Mouse (Mus musculus): ENCODE results near the gene Upk3bl. TPM values are rescaled to one million over a fixed set of nuclear protein-coding genes. Genes with fewer than 3 reads are reported as not detected.
"Not testable (repeated sequence)": the region's sequence is repeated elsewhere in the genome, so short reads cannot be mapped to it uniquely, and the experiment has no call there.

Upk3bl gene
- polyA plus RNA-seq, 1 experiment from 2014 or later = 5.4 TPM

DNA sequence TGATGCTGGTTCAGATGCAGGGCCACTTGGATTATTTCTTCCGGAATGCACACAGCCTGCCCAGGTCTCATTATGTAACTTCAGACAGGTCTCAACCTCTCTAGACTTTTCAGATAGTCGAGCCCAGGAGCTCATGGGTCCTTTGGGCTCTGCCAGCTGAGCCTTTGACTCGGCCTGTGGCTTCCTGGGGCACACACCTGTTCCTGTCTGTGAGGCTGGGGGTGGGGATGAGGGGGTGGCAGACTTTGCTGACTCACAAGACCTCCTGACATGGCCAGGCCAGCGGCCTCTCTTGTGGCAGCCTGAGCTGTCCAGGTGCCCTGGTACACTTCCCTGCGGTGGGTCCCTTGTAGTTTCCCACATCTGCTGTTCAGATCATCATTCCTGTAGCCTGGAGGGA lies 37.6 kb downstream of the Upk3bl start:
- H3K27me3 ChIP-seq (ENCODE audit: control insufficient read depth, insufficient read depth, low read depth, low read length) = no peaks in the 10 kb centered on the region
- H3K4me1 ChIP-seq (replicated peaks; ENCODE audit: control insufficient read depth, insufficient read depth, low read length) = no peaks in the 10 kb centered on the region
- WGBS = 58% methylated on average over 5 of the region's 5 CpGs
- H3K9ac ChIP-seq (ENCODE audit: low read length) = no peak overlapping the region
- H3K4me3 ChIP-seq (ENCODE audit: low read length) = no peak overlapping the region
- no peak overlapping the region for H3K27ac ChIP-seq (ENCODE audit: low read length)
- no peaks in the 10 kb centered on the region for H3K36me3 ChIP-seq (ENCODE audit: control insufficient read depth, insufficient read depth, low read length)
- no peaks in the 10 kb centered on the region for H3K9me3 ChIP-seq (ENCODE audit: control insufficient read depth, low read length)
- H3K4me2 ChIP-seq (ENCODE audit: low read depth, low read length) = no peak overlapping the region
- no peak for ATAC-seq (ENCODE audit: low read depth)

DNA sequence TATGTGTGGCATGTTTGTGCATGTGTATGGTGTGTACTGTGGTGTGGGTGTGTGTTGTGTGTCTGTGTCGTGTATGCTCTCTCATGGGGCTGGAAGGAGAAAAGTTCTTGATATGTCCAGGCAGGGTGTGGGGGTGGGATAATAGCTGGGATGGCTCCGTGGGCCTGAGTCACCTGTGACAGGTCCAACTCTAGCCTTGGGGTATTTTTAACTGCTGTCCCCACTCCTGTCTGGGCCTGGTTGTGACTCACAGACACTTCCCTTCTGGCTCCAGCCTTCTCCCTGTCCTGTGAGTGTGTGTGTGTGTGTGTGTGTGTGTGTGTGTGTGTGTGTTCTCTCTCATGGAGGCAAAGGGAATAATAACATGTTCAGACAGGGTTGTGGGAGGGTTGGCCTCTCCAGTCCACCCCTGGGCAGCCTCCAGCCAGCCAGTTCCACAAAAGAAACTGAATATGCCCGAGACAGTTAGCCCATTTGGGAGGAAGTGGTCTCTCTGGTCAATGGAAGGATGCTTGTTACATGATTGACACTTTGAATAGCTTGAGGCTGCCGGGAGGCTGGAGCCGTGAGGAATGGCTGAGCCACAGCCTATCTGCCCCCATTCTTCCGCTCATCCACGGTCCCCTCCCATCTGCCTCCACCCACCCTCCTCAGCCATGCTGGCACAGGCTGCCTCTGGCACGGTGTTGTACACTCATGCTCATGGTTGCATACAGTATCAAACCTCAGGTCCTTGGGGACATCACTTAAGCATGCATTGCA lies 40.1 kb downstream of the Upk3bl start:
- H3K9me3 ChIP-seq (ENCODE audit: control insufficient read depth, low read length) = no peaks in the 10 kb centered on the region
- no peaks in the 10 kb centered on the region for H3K4me1 ChIP-seq (replicated peaks; ENCODE audit: control insufficient read depth, insufficient read depth, low read length)
- no peak overlapping the region for H3K9ac ChIP-seq (ENCODE audit: low read length)
- H3K36me3 ChIP-seq (ENCODE audit: control insufficient read depth, insufficient read depth, low read length) = no peaks in the 10 kb centered on the region
- no peak for ATAC-seq (ENCODE audit: low read depth)
- H3K27ac ChIP-seq (ENCODE audit: low read length) = no peak overlapping the region
- H3K4me2 ChIP-seq (ENCODE audit: low read depth, low read length) = no peak overlapping the region
- no peaks in the 10 kb centered on the region for H3K27me3 ChIP-seq (ENCODE audit: control insufficient read depth, insufficient read depth, low read depth, low read length)
- 61% methylated on average over 8 of the region's 8 CpGs for WGBS
- H3K4me3 ChIP-seq (ENCODE audit: low read length) = no peak overlapping the region

GRCm38 (mm10) chr5:136095089-136095488 lies 40.8 kb downstream of the Upk3bl start:
- Histone ChIP-seq H3K4me1 (replicated peaks; ENCODE audit: control insufficient read depth, insufficient read depth, low read length) (no peaks in the 10 kb centered on the region), H3K9ac (ENCODE audit: low read length) (no peak overlapping the region), H3K9me3 (ENCODE audit: control insufficient read depth, low read length) (no peaks in the 10 kb centered on the region), H3K27ac (ENCODE audit: low read length) (no peak overlapping the region), H3K4me2 (ENCODE audit: low read depth, low read length) (no peak overlapping the region), H3K4me3 (ENCODE audit: low read length) (no peak overlapping the region), H3K36me3 (ENCODE audit: control insufficient read depth, insufficient read depth, low read length) (no peaks in the 10 kb centered on the region), H3K27me3 (ENCODE audit: control insufficient read depth, insufficient read depth, low read depth, low read length) (no peaks in the 10 kb centered on the region)
- WGBS = 60% methylated on average over 7 of the region's 7 CpGs
- no peak for ATAC-seq (ENCODE audit: low read depth)

DNA sequence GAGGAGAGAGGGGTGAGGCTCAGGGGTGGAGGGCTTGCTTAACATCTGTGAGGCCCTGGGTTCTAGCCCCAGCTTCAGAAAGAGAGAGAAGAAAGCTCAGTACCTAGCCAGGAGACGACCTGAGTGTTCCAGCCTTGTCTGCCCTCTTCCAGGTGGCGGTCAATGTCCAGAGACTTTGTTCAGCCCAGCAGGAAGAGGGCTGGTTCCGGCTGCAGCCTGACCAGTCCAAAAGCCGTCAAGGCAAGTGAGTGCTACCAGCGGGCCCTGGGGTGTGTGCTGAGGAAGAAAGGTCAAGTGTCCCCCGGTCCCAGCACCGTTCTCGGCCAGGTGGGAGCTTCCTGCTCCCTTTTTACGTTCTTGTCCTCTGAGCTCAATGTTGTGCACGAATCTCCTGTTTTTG lies 44.2 kb downstream of the Upk3bl start:
- WGBS = 63% methylated on average over 10 of the region's 10 CpGs
- H3K36me3 ChIP-seq (ENCODE audit: control insufficient read depth, insufficient read depth, low read length) = no peaks in the 10 kb centered on the region
- ATAC-seq (ENCODE audit: low read depth) = no peak
- no peaks in the 10 kb centered on the region for H3K9me3 ChIP-seq (ENCODE audit: control insufficient read depth, low read length)
- H3K27me3 ChIP-seq (ENCODE audit: control insufficient read depth, insufficient read depth, low read depth, low read length) = peaks cover 7% of the 10 kb centered on the region
- H3K4me3 ChIP-seq (ENCODE audit: low read length) = no peak overlapping the region
- H3K27ac ChIP-seq (ENCODE audit: low read length) = no peak overlapping the region
- H3K9ac ChIP-seq (ENCODE audit: low read length) = no peak overlapping the region
- no peak overlapping the region for H3K4me2 ChIP-seq (ENCODE audit: low read depth, low read length)
- H3K4me1 ChIP-seq (replicated peaks; ENCODE audit: control insufficient read depth, insufficient read depth, low read length) = peaks cover 4% of the 10 kb centered on the region; the same call in 1 of the 2 replicates

DNA sequence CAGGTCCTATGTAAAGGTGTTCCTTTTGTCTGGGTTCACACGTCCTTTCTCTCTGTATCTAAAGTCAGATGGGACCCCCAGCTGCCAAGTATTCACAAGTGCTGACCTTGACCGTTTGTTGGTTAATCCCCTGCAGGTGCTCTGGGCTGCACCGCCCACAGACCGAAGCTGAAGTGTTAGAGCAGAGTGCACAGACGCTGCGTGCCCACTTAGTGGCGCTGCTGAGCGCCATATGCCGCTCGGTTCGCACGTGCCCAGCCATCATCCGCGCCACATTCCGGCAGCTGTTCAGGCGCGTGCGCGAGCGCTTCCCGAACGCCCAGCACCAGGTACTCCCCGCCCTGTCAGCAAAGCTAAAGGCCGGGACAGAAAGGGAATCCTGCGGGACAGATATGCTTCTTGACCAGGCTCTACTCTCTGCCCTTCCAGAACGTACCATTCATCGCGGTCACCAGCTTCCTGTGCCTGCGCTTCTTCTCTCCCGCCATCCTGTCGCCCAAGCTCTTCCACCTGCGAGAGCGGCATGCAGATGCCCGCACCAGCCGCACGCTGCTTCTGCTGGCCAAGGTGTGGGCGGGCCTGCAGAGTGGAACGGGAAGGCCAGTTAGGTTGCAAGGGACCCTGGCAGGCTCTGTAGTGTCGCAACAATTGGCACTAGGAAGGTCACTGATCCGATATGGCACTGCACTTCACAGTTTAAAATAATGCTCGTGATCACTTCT lies 48.0 kb downstream of the Upk3bl start:
- Histone ChIP-seq H3K4me1 (replicated peaks; ENCODE audit: control insufficient read depth, insufficient read depth, low read length) (peaks cover 4% of the 10 kb centered on the region; the same call in 1 of the 2 replicates), H3K36me3 (ENCODE audit: control insufficient read depth, insufficient read depth, low read length) (no peaks in the 10 kb centered on the region), H3K9me3 (ENCODE audit: control insufficient read depth, low read length) (peaks cover 3% of the 10 kb centered on the region; the same call in 1 of the 2 replicates), H3K27me3 (ENCODE audit: control insufficient read depth, insufficient read depth, low read depth, low read length) (peaks cover 7% of the 10 kb centered on the region), H3K9ac (ENCODE audit: low read length) (peak overlapping the region; percentile 56), H3K27ac (ENCODE audit: low read length) (no peak overlapping the region), H3K4me2 (ENCODE audit: low read depth, low read length) (peak overlapping the region; percentile 71), H3K4me3 (ENCODE audit: low read length) (peak overlapping the region; percentile 40)
- ATAC-seq (ENCODE audit: low read depth) = peak; percentile 77
- WGBS = 4% methylated on average over 41 of the region's 41 CpGs

DNA sequence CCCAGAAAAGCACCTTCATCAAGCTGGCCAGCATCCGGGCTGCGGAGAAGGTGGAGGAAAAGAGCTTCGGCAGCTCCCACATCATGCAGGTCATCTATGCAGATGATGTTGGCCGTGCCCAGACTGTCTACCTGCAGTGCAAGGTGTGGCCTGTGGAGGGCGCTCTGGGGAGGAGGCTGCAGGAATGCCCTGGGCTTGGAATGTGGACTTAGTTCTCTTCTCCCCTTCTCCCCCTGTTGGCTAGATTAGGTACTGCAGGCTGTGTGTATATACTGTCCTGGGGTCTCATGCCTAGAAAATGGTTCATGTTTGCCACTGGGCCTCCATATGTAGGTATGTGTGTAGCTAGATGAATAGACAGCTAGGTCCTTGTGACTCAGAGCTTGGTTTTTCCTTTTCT lies 50.2 kb downstream of the Upk3bl start:
- no peak for ATAC-seq (ENCODE audit: low read depth)
- Histone ChIP-seq H3K4me3 (ENCODE audit: low read length) (no peak overlapping the region), H3K27me3 (ENCODE audit: control insufficient read depth, insufficient read depth, low read depth, low read length) (peaks cover 7% of the 10 kb centered on the region), H3K36me3 (ENCODE audit: control insufficient read depth, insufficient read depth, low read length) (no peaks in the 10 kb centered on the region), H3K9ac (ENCODE audit: low read length) (no peak overlapping the region), H3K4me1 (replicated peaks; ENCODE audit: control insufficient read depth, insufficient read depth, low read length) (peaks cover 4% of the 10 kb centered on the region; the same call in 1 of the 2 replicates), H3K27ac (ENCODE audit: low read length) (no peak overlapping the region), H3K9me3 (ENCODE audit: control insufficient read depth, low read length) (peaks cover 3% of the 10 kb centered on the region; the same call in 1 of the 2 replicates), H3K4me2 (ENCODE audit: low read depth, low read length) (no peak overlapping the region)
- WGBS = 83% methylated on average over 5 of the region's 5 CpGs

DNA sequence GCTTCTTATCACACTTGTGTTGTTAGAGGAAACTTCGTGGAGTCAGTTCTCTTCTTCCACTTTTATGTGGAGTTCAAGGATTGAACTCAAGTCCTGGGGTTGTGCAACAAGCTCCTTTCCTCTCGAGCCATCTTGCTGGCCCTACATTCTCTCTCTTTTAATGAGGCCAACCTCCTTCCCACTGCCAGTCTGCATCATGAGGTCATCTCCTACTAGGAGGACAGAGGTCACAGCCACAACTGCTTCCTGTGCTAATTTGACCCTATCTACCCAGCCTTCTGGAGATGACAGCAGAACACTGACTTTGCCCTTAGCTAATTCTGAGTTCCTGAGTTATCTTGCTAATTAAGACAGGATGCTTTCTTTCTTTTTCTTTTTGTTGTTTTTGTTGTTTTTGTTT lies 54.2 kb downstream of the Upk3bl start:
- WGBS = 32% methylated on average over 2 of the region's 2 CpGs
- Histone ChIP-seq H3K4me3 (ENCODE audit: low read length) (no peak overlapping the region), H3K27ac (ENCODE audit: low read length) (no peak overlapping the region), H3K27me3 (ENCODE audit: control insufficient read depth, insufficient read depth, low read depth, low read length) (no peaks in the 10 kb centered on the region), H3K4me1 (replicated peaks; ENCODE audit: control insufficient read depth, insufficient read depth, low read length) (no peaks in the 10 kb centered on the region), H3K9ac (ENCODE audit: low read length) (no peak overlapping the region), H3K36me3 (ENCODE audit: control insufficient read depth, insufficient read depth, low read length) (no peaks in the 10 kb centered on the region), H3K9me3 (ENCODE audit: control insufficient read depth, low read length) (peaks cover 3% of the 10 kb centered on the region; the same call in 1 of the 2 replicates), H3K4me2 (ENCODE audit: low read depth, low read length) (no peak overlapping the region)
- no peak for ATAC-seq (ENCODE audit: low read depth)

GRCm38 (mm10) chr5:136109042-136109441 lies 54.8 kb downstream of the Upk3bl start:
- 65% methylated on average over 3 of the region's 3 CpGs for WGBS
- no peak overlapping the region for H3K9ac ChIP-seq (ENCODE audit: low read length)
- H3K36me3 ChIP-seq (ENCODE audit: control insufficient read depth, insufficient read depth, low read length) = no peaks in the 10 kb centered on the region
- no peaks in the 10 kb centered on the region for H3K27me3 ChIP-seq (ENCODE audit: control insufficient read depth, insufficient read depth, low read depth, low read length)
- H3K4me1 ChIP-seq (replicated peaks; ENCODE audit: control insufficient read depth, insufficient read depth, low read length) = no peaks in the 10 kb centered on the region
- H3K27ac ChIP-seq (ENCODE audit: low read length) = no peak overlapping the region
- no peak for ATAC-seq (ENCODE audit: low read depth)
- no peak overlapping the region for H3K4me3 ChIP-seq (ENCODE audit: low read length)
- no peak overlapping the region for H3K4me2 ChIP-seq (ENCODE audit: low read depth, low read length)
- H3K9me3 ChIP-seq (ENCODE audit: control insufficient read depth, low read length) = peaks cover 3% of the 10 kb centered on the region; the same call in 1 of the 2 replicates

DNA sequence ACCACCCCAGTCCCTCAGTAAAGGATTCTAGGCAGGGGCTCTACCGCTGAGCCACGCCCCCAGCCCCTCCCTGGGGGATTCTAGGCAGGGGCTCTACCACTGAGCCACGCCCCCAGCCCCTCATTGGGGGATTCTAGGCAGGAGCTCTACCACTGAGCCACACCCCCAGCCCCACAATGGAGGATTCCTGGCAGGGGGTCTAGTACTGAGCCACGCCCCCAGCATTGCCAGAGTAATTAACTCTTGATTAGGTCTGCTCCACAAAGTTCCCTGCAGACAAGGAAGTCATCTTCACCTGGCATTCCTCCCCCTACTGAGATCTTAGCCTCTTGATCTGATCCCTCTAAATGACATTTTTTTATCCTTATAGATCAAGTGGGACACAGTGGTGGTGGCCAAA lies 59.3 kb downstream of the Upk3bl start:
- 35% methylated on average over 4 of the region's 4 CpGs for WGBS
- not testable (repeated sequence) for H3K9ac ChIP-seq (ENCODE audit: low read length); H3K4me2 ChIP-seq (ENCODE audit: low read depth, low read length); ATAC-seq (ENCODE audit: low read depth); H3K4me3 ChIP-seq (ENCODE audit: low read length); H3K36me3 ChIP-seq (ENCODE audit: control insufficient read depth, insufficient read depth, low read length); H3K27me3 ChIP-seq (ENCODE audit: control insufficient read depth, insufficient read depth, low read depth, low read length); H3K27ac ChIP-seq (ENCODE audit: low read length); H3K9me3 ChIP-seq (ENCODE audit: control insufficient read depth, low read length)
- peaks cover 13% of the 10 kb centered on the region for H3K4me1 ChIP-seq (replicated peaks; ENCODE audit: control insufficient read depth, insufficient read depth, low read length)

Data from lung, embryonic 16.5 days (tissue).